ENCODE assay signal across 9 mouse cellular contexts in the genomic region with DNA sequence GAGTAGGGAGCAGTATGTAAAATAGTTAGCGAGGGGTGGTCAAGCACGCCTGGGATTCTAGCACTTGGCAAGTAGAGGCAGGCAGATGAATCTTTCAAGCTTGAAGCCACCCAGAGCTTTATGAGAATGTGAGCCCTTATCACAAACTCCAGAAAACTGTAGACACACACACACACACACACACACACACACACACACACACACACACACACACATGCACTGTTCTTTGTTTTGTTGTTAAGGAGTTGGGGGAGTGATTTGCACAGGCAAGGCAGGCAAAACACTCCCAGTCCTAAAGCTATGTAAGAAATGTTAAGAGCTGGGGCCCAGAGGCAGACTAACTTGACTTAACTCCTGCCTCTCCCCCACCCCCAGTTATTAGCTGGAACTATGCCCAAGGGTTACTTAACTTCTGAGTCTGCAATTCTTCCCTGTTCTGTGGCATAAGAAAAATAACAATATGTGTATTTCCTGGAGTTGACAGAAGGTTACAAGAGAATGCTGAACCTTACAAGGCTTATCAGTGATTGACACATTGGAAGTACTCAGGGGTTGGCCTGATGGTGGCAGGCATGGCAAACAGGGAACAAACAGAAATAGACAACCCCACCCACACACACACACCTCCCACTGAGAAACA. TPM values are rescaled to one million over a fixed set of nuclear protein-coding genes. Genes with fewer than 3 reads are reported as not detected.
DNase-seq lines count a peak whose midpoint lies in the region; ATAC-seq and TF ChIP-seq lines count a peak whose summit lies in the region.
"Had no signal": no experiment of that assay in that cellular context is flagged by ENCODE, and none has a peak within 500 bp of the region (broad histone marks: within the 10 kb centered on the region; RNA-seq: fewer than 3 reads in every experiment).

No protein-coding gene starts in this region.

- TF ChIP-seq CTCF in layer of hippocampus, adult 2 months (conservative IDR thresholded peaks at IDR 0.05): no peak

- H3K27ac ChIP-seq in layer of hippocampus, adult 2 months: 0 out of 2 replicates have a peak overlapping the region, but pooled peaks have one; percentile 48
- H3K27ac ChIP-seq in lung, embryonic 15.5 days: peak overlapping the region; percentile 92
- no peak overlapping the region for H3K27ac ChIP-seq in hindbrain, embryonic 11.5 days (ENCODE audit: low read depth, low read length)
- H3K27ac ChIP-seq: hindbrain, embryonic 15.5 days had no signal

- no peaks in the 10 kb centered on the region for H3K27me3 ChIP-seq in lung, embryonic 15.5 days
- no peaks in the 10 kb centered on the region for H3K27me3 ChIP-seq in hindbrain, embryonic 11.5 days (ENCODE audit: control insufficient read depth, insufficient read depth, low read length)
- H3K27me3 ChIP-seq: hindbrain, embryonic 15.5 days had no signal

- no peaks in the 10 kb centered on the region for H3K9me3 ChIP-seq in lung, embryonic 15.5 days
- no peaks in the 10 kb centered on the region for H3K9me3 ChIP-seq in hindbrain, embryonic 11.5 days (ENCODE audit: control insufficient read depth, low read length)
- H3K9me3 ChIP-seq: hindbrain, embryonic 15.5 days had no signal

- H3K4me1 ChIP-seq in lung, embryonic 15.5 days: peaks cover 26% of the 10 kb centered on the region
- no peaks in the 10 kb centered on the region for H3K4me1 ChIP-seq in hindbrain, embryonic 11.5 days (replicated peaks; ENCODE audit: control insufficient read depth, insufficient read depth, low read length)
- H3K4me1 ChIP-seq: hindbrain, embryonic 15.5 days had no signal

- H3K36me3 ChIP-seq in lung, embryonic 15.5 days: no peaks in the 10 kb centered on the region
- no peaks in the 10 kb centered on the region for H3K36me3 ChIP-seq in hindbrain, embryonic 11.5 days (ENCODE audit: control insufficient read depth, insufficient read depth, low read length)
- H3K36me3 ChIP-seq: hindbrain, embryonic 15.5 days had no signal

- peak; percentile 84 for ATAC-seq in lung, embryonic 15.5 days (ENCODE audit: borderline replicate concordance, extremely low read depth, low FRiP score, low TSS enrichment)
- ATAC-seq in hindbrain, embryonic 11.5 days (ENCODE audit: low FRiP score): no peak
- no peak for ATAC-seq in inflammation-experienced regulatory T-cells, adult 6 months

- H3K4me3 ChIP-seq in layer of hippocampus, adult 2 months: no peak overlapping the region
- no peak overlapping the region for H3K4me3 ChIP-seq in lung, embryonic 15.5 days
- H3K4me3 ChIP-seq in hindbrain, embryonic 11.5 days (ENCODE audit: low read depth, low read length): no peak overlapping the region
- H3K4me3 ChIP-seq: hindbrain, embryonic 15.5 days had no signal

- 12% methylated on average over 2 of the region's 2 CpGs for WGBS in lung, embryonic 15.5 days
- 21% methylated on average over 2 of the region's 2 CpGs for WGBS in hindbrain, embryonic 11.5 days

- no peak overlapping the region for H3K9ac ChIP-seq in lung, embryonic 15.5 days
- no peak overlapping the region for H3K9ac ChIP-seq in hindbrain, embryonic 11.5 days (ENCODE audit: low read depth, low read length)
- H3K9ac ChIP-seq: hindbrain, embryonic 15.5 days had no signal

- peak; percentile 33 to 35 for DNase-seq in layer of hippocampus, adult 2 months (ENCODE audit: low spot score in 2 of 2)
- no peak for DNase-seq in layer of hippocampus, adult 9-10 months (ENCODE audit: low spot score)
- DNase-seq in fibroblast of lung, adult 2 months (ENCODE audit: low read depth): peak; percentile 70
- DNase-seq in kidney, adult 9 months: peak; percentile 64
- peak; percentile 45 for DNase-seq in urinary bladder, postnatal 36 days (ENCODE audit: low spot score in 2 of 2)
- DNase-seq in hindbrain, embryonic 11.5 days (ENCODE audit: low spot score): no peak

- H3K4me2 ChIP-seq in lung, embryonic 15.5 days: peak overlapping the region; percentile 0; the same call in 1 of the 2 replicates
- H3K4me2 ChIP-seq in hindbrain, embryonic 11.5 days (replicated peaks; ENCODE audit: low read depth, low read length): no peak overlapping the region
- H3K4me2 ChIP-seq: hindbrain, embryonic 15.5 days had no signal

RNA-seq across cellular contexts. Expression of a gene that starts 6.9 kb away (rescaled TPM):
- total RNA-seq in layer of hippocampus, adult 2 months (2021): 1 to 10 TPM; 4.1 to 4.9 TPM
- polyA plus RNA-seq in lung, embryonic 15.5 days (2015; fragmentation: Nextera tagmentation; extraction: Ambion mirVana): 4.6 and 7.3 TPM in 2 replicates
- polyA plus RNA-seq in hindbrain, embryonic 11.5 days (2014; fragmentation: Nextera tagmentation; extraction: Ambion mirVana): 1.2 and 2.1 TPM in 2 replicates
- not detected for polyA plus RNA-seq in inflammation-experienced regulatory T-cells, adult 6 months (2017; shearing (Covaris generic))

RNA-seq across cellular contexts. Expression of a gene that starts 53.4 kb away (rescaled TPM):
- 10 to 100 TPM; 16.5 to 17.7 TPM for total RNA-seq in layer of hippocampus, adult 2 months (2021)
- 36.3 and 42.5 TPM in 2 replicates for polyA plus RNA-seq in lung, embryonic 15.5 days (2015; fragmentation: Nextera tagmentation; extraction: Ambion mirVana)
- 48.3 and 50.2 TPM in 2 replicates for polyA plus RNA-seq in hindbrain, embryonic 11.5 days (2014; fragmentation: Nextera tagmentation; extraction: Ambion mirVana)
- polyA plus RNA-seq in inflammation-experienced regulatory T-cells, adult 6 months (2017; shearing (Covaris generic)): 10 to 100 TPM; 76.4 to 84.3 (median 77.7) TPM

Comparison
In these comparisons a context has a peak if more than half of its experiments do, and no peak if none do; other contexts are left out.
1. DNase-seq: peak in layer of hippocampus, adult 2 months (2 of 2), fibroblast of lung, adult 2 months (single experiment), kidney, adult 9 months (single experiment) and urinary bladder, postnatal 36 days (2 of 2); none in layer of hippocampus, adult 9-10 months (single experiment) and hindbrain, embryonic 11.5 days (single experiment).